Mouse (Mus musculus): ENCODE data around the gene Chst8.

DNA sequence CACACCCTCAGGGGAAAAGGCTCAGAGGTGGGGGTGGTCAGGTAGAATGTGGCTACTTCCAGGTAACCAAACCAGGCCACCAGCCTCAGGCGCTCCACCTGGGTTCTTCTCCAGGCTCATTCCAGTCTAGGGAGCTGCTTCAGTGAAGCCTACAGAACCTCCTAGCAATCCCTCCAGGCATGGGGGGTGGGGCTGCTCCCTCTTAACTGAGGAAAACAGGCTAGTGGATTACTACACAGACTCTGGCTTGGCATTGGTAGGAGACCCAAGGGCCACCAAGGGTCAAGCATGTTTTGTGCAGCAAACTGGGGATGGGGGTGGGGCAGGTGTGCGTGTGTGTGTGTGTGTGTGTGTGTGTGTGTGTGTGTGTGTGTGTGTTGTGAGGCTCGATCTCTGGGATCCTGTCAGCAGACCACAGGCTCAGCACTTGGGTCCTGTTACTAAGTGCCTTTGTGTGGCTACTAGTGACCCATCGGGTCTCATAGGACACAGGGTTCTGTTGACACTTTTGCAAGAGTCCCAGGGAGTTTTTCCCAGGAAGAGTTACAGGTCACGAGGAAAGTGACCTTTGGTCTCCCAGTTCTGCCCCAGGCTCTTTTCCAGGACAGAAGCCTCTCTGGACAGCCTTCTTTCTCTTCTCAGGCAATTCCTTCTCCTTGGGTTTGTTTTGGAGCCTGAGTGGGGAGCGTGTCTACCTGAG, 153.0 kb downstream of the Chst8 start:
- TF ChIP-seq CTCF (IDR thresholded peaks at IDR 0.05; ENCODE audit: borderline replicate concordance, insufficient read depth, low read length) (no peak), POLR2A (IDR thresholded peaks at IDR 0.05; ENCODE audit: low read depth, low read length) (no peak)

All from embryonic fibroblast, embryonic 13.5 days (primary cell).